Mouse (Mus musculus): ENCODE data around the gene Eci2.

GRCm38 (mm10) chr13:35031684-35032082 lies 4.8 kb upstream of the Eci2 start:
- TF ChIP-seq CTCF (conservative IDR thresholded peaks at IDR 0.05; ENCODE audit: low read length) (peak; percentile 25), POU5F1 (IDR thresholded peaks at IDR 0.05; ENCODE audit: borderline replicate concordance, low read length) (no peak), NANOG (IDR thresholded peaks at IDR 0.05; ENCODE audit: borderline replicate concordance, low read length) (no peak)

Data from E14TG2a.4 (cell line).